Mouse (Mus musculus) heart, embryonic 14.5 days (tissue): ENCODE results near the gene C9orf72. TPM values are rescaled to one million over a fixed set of nuclear protein-coding genes. Genes with fewer than 3 reads are reported as not detected.

Experiments
- ATAC-seq: fragments of 200-750 bp; cut with Nextera tagmentation; 2 replicates; pipeline ENCODE4 v1.8.0; 2017; ENCODE audit warnings: low read depth, moderate TSS enrichment; ENCODE audit not compliant: insufficient number of reproducible peaks, insufficient read depth, low FRiP score
- H3K27ac ChIP-seq, 2 experiments: fragments of 200-500 bp in 1 of 2; fragments of 300-500 bp in 1 of 2; sonication (generic) in 1 of 2; replicated peaks in 1 of 2; 2 replicates each; pipeline ENCODE4 v1.5.1; 2012 to 2014; ENCODE audit warnings: low read depth in 2 of 2, low read length in 2 of 2, control low read depth in 1 of 2, mild to moderate bottlenecking in 1 of 2, mixed read lengths in 1 of 2; ENCODE audit not compliant: control insufficient read depth in 1 of 2, insufficient read depth in 1 of 2
- H3K27me3 ChIP-seq: fragments of 300-500 bp; sonication (generic); 2 replicates; pipeline ENCODE4 v1.6.1; 2014; ENCODE audit warnings: mild to moderate bottlenecking, low read length, control low read depth; ENCODE audit not compliant: control insufficient read depth, insufficient read depth
- H3K36me3 ChIP-seq: fragments of 300-500 bp; sonication (generic); 2 replicates; pipeline ENCODE4 v1.6.1; 2014; ENCODE audit warnings: mild to moderate bottlenecking, control low read depth, low read length, mixed read lengths; ENCODE audit not compliant: control insufficient read depth, insufficient read depth
- H3K4me1 ChIP-seq, 2 experiments: fragments of 200-500 bp in 1 of 2; fragments of 300-500 bp in 1 of 2; sonication (generic) in 1 of 2; 2 replicates each; pipeline ENCODE4 v1.6.1; 2012 to 2014; ENCODE audit warnings: low read length in 2 of 2, control low read depth in 1 of 2, mixed read lengths in 1 of 2; ENCODE audit not compliant: control insufficient read depth in 2 of 2, insufficient read depth in 2 of 2
- H3K4me2 ChIP-seq: fragments of 300-500 bp; sonication (generic); 2 replicates; pipeline ENCODE4 v1.6.1; 2014; ENCODE audit warnings: mild to moderate bottlenecking, low read length
- H3K4me3 ChIP-seq, 2 experiments: fragments of 200-500 bp in 1 of 2; fragments of 300-500 bp in 1 of 2; sonication (generic) in 1 of 2; 2 replicates each; pipeline ENCODE4 v1.5.1; 2012 to 2014; ENCODE audit warnings: low read length in 2 of 2, mild to moderate bottlenecking in 2 of 2, control low read depth in 1 of 2, low read depth in 1 of 2, moderate library complexity in 1 of 2; ENCODE audit not compliant: control insufficient read depth in 1 of 2, insufficient read depth in 1 of 2
- H3K9ac ChIP-seq: fragments of 300-500 bp; sonication (generic); 2 replicates; pipeline ENCODE4 v1.6.1; 2014; ENCODE audit warnings: mild to moderate bottlenecking, low read length
- H3K9me3 ChIP-seq: fragments of 300-500 bp; sonication (generic); 2 replicates; pipeline ENCODE4 v1.6.1; 2016; ENCODE audit warnings: low read length, control low read depth; ENCODE audit not compliant: control insufficient read depth
- WGBS: fragments of 180-500 bp; shearing (Covaris S2); extraction: QIAGEN DNeasy Blood & Tissue Kit; methylation state at CpG from one replicate; pipeline ENCODE4 v1.1.7; 2014; 5-methylcytosine and 5-hydroxymethylcytosine counted together
- polyA plus RNA-seq: library from polyadenylated mRNA; unstranded; fragments of >200 nt; fragmentation: Nextera tagmentation; extraction: Ambion mirVana; gene quantifications from 2 replicates; pipeline ENCODE4 v1.2.1, GENCODE M21; 2014

C9orf72 gene
- polyA plus RNA-seq, 1 experiment from 2014 or later = 25.7 TPM

DNA sequence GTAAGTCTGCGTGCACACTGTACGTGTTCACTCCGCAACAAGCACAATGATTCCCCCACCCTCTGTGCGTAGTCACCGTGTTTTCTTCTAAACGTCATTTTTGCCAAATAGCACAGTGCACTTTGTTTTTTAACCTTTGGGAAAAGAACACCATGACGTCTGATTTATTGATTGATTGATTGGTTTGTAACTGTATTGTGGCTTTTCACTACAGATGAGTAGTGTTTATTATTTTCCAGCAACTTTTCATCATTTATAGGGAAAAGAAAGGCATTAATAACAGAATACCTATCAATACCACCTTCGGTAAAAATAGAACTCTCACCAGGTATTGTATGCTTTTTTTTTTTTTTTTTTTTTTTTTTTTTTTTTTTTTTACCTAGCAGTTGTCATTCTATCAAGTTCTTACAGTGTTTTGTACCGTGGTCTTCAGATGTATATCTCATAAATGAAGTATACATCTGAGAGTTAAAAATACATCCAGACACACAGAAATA is 569 bp upstream of the C9orf72 start:
- Histone ChIP-seq H3K27ac (peak overlapping the region; percentile 82 to 86), H3K27me3 (no peaks in the 10 kb centered on the region), H3K9me3 (no peaks in the 10 kb centered on the region), H3K4me2 (peak overlapping the region; percentile 88), H3K4me1 (peaks cover 0 to 6% of the 10 kb centered on the region in 2 experiments; a peak in 2 of 4 replicates), H3K9ac (peak overlapping the region; percentile 93), H3K4me3 (peak overlapping the region; percentile 92 to 93), H3K36me3 (no peaks in the 10 kb centered on the region)
- 11% methylated on average over 9 of the region's 9 CpGs for whole genome bisulfite sequencing
- ATAC-seq = 0 out of 2 replicates have a peak, but pooled peaks have one; percentile 11

DNA sequence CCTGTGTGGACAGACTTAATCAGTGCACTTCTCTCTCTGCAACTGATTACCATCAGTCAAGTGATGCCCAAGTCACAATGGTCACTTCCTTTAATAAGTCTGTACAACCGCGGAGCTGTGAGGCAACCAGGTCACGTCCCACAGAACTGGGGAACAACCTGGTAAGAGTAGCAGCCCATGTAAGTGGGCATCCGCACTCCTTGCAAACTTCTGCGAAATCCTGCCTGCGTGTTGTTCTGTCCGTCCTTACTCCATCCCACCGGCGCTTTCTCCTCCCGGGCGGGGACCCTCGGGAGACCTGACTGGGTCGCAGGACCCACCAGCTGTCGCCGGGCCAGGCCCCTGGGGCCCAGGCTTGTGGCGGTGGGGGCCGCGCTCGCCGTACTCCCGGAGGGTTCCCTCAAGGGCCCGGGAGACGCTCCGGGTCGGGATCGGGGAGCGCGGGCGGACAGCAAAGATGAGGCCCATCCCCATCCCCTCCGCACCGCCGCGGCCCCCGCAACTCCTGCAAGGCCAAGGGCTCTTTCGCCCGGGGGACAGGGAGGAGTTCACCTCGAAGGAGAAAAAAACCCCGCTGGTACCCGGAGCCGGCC is 738 bp downstream of the C9orf72 start:
- H3K36me3 ChIP-seq = no peaks in the 10 kb centered on the region
- WGBS = 1% methylated on average over 38 of the region's 40 CpGs
- H3K27ac ChIP-seq = peak overlapping the region in 1 of 2 experiments; percentile 86; a peak in 2 of 4 replicates
- ATAC-seq = peak; percentile 33
- H3K4me3 ChIP-seq = peak overlapping the region; percentile 92 to 93
- H3K27me3 ChIP-seq = no peaks in the 10 kb centered on the region
- peak overlapping the region; percentile 88 for H3K4me2 ChIP-seq
- H3K9me3 ChIP-seq = no peaks in the 10 kb centered on the region
- peaks cover 0 to 13% of the 10 kb centered on the region in 2 experiments for H3K4me1 ChIP-seq
- peak overlapping the region; percentile 93 for H3K9ac ChIP-seq

DNA sequence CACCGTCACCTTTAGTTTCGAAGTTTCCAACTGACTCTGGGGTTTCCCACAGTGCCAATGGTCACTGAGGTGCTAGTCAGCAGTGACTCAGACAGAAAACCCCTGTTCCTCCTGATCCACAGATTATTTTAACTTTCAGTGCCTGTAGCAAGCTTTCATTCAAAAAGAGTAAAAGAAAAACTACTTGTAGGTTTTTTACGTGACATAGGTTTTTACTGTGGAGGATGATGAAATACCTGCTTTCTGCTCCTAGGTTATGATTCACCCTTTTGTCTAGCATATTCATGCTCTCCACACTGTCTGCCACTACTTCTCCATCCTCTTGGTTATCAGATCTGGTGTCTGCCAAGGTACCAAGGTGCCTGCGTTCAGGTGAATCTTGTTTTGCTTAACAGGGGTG is 1.9 kb downstream of the C9orf72 start:
- peak overlapping the region; percentile 88; the same call in 1 of the 2 replicates for H3K4me2 ChIP-seq
- no peak for ATAC-seq
- no peak overlapping the region for H3K4me3 ChIP-seq

DNA sequence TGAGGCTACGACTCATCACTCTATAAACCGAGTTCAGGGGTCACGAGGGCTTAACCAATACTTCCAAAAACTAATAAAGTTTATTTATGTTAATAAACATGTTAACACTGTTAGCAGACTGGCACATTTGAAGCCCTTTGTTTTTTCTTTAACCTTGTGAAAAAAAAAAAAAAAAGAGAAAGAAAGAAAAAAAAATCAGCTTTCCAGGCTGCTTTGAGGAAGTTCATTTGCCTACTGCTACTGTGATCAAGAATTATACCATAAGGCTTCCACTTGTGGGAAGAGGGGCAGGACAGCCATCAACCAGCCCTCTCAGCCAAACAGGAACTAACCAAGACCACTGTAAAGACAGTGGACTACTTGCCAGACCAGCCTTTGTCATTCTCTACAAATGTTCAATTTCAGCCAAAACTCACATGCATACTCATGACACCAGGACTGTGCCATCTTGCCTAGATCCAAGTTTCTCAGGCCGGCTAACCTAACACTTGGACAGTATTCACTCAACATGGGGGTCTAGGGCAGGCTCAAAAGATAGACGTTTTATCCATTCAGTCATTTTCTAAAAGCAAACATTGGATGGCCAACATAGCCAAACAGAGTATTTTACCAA is 2.5 kb downstream of the C9orf72 start:
- Histone ChIP-seq H3K9ac (no peak overlapping the region), H3K36me3 (no peaks in the 10 kb centered on the region; the same call in 1 of the 2 replicates), H3K4me3 (no peak overlapping the region), H3K4me1 (peaks cover 0 to 25% of the 10 kb centered on the region in 2 experiments), H3K27me3 (no peaks in the 10 kb centered on the region), H3K4me2 (no peak overlapping the region), H3K27ac (no peak overlapping the region), H3K9me3 (no peaks in the 10 kb centered on the region)
- 89% methylated on average over 5 of the region's 5 CpGs for whole genome bisulfite sequencing
- ATAC-seq = no peak

More for the DNA sequence above, 1.9 kb downstream of the C9orf72 start:
- no peaks in the 10 kb centered on the region for H3K27me3 ChIP-seq
- 90% methylated on average over 4 of the region's 4 CpGs for WGBS
- H3K36me3 ChIP-seq = no peaks in the 10 kb centered on the region
- peaks cover 0 to 23% of the 10 kb centered on the region in 2 experiments for H3K4me1 ChIP-seq
- no peaks in the 10 kb centered on the region for H3K9me3 ChIP-seq
- no peak overlapping the region for H3K9ac ChIP-seq
- no peak overlapping the region for H3K27ac ChIP-seq

DNA sequence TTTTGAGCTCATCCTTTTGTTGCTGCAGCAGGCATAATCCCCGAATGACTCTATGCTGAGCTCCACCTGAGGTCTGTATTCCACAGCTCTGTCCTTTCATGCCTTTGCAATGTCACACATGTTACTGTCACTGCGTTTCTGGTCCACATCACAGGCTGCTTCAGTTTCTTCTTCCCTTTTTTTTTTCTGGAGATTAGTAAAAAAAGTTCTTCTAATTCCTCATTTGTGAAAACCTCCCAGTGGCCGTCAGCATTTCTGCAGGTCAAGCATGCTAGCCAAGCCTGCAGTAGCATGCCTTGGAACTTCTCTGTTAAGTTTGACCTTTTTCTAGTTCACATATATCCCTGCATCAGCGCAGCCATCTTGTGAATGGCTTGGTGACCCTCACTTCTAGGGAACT is 4.1 kb downstream of the C9orf72 start:
- H3K27ac ChIP-seq = no peak overlapping the region
- ATAC-seq = no peak
- no peaks in the 10 kb centered on the region for H3K9me3 ChIP-seq
- no peak overlapping the region for H3K4me2 ChIP-seq
- H3K9ac ChIP-seq = no peak overlapping the region
- WGBS = 57% methylated on average over 4 of the region's 4 CpGs
- H3K27me3 ChIP-seq = no peaks in the 10 kb centered on the region
- no peak overlapping the region for H3K4me3 ChIP-seq
- H3K4me1 ChIP-seq = peaks cover 0 to 25% of the 10 kb centered on the region in 2 experiments
- H3K36me3 ChIP-seq = peaks cover 14% of the 10 kb centered on the region

DNA sequence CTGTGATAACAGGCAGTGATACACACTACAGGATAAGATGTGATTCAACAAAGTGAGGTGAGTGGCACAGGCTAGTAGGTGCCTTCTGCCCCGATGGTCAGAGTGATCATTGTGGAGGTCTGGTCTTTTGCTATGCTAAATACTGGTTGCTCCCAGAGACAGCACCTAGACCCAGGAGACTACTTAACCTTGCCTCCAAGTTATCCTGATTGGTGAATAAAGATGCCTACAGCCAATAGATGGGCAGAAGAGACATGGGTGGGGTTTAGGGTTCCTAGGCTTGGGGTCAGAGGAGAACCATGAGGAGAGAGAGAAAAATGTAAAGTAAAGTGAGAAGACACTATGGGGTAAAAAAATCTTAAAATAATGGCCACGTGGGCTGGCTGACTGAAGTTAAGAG is 4.8 kb downstream of the C9orf72 start:
- Histone ChIP-seq H3K4me3 (no peak overlapping the region), H3K4me2 (no peak overlapping the region), H3K9ac (no peak overlapping the region), H3K27ac (no peak overlapping the region), H3K4me1 (peaks cover 0 to 25% of the 10 kb centered on the region in 2 experiments), H3K36me3 (peaks cover 18% of the 10 kb centered on the region), H3K9me3 (no peaks in the 10 kb centered on the region), H3K27me3 (no peaks in the 10 kb centered on the region)
- no peak for ATAC-seq
- 41% methylated on average over 2 of the region's 2 CpGs for WGBS

DNA sequence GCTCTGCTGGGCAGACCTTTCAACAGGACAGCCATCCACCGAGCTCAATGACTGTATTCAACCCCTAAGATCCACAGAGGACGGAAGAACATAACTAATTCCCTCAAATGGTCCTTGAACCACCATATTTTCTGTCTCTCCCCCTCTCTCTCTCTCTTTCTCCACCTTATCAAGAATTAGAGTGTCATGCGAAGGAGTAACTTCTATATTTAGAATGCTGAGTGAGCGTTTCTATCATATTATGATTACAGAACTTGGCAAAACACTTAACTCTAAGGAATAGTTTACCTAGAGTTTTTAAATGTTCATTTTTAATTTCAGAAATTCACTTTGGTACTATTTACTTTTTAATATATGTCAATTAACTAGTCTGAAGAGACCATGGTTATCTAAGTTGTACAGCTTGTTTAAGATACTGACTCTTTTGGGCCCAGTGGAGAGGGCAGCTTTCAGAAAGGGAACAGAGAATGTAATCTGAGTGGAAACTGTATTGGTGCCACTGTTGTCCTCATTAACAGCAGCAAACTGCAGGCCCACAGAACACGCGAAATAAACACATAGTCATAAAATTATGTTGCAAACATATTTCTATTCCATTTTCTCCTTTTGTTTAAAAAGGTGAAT is 5.8 kb downstream of the C9orf72 start:
- 39% methylated on average over 6 of the region's 6 CpGs for WGBS
- Histone ChIP-seq H3K27me3 (no peaks in the 10 kb centered on the region), H3K4me1 (peaks cover 0 to 25% of the 10 kb centered on the region in 2 experiments), H3K27ac (peak overlapping the region; percentile 64 to 70; a peak in 3 of 4 replicates), H3K36me3 (peaks cover 27% of the 10 kb centered on the region), H3K4me2 (peak overlapping the region; percentile 42), H3K4me3 (no peak overlapping the region), H3K9ac (no peak overlapping the region), H3K9me3 (no peaks in the 10 kb centered on the region)
- ATAC-seq = no peak
